Mouse (Mus musculus) intestine, postnatal 0 days (tissue): Measurements from ENCODE around the gene B4galt5. TPM values are rescaled to one million over a fixed set of nuclear protein-coding genes. Genes with fewer than 3 reads are reported as not detected.

Source experiments
- ATAC-seq: fragments of 200-750 bp; cut with Nextera tagmentation; 2 replicates; pipeline ENCODE4 v1.8.0; 2017; ENCODE audit warnings: mild to moderate bottlenecking, moderate TSS enrichment, moderate library complexity
- H3K27ac ChIP-seq: fragments of 300-500 bp; sonication (generic); 2 replicates; pipeline ENCODE4 v1.5.1; 2014; ENCODE audit warnings: mild to moderate bottlenecking, low read depth, low read length, moderate library complexity
- H3K27me3 ChIP-seq: fragments of 300-500 bp; sonication (generic); replicated peaks from 2 replicates; pipeline ENCODE4 v1.6.1; 2014; ENCODE audit warnings: low read length, mixed read lengths; ENCODE audit not compliant: control insufficient read depth, insufficient read depth
- H3K36me3 ChIP-seq: fragments of 300-500 bp; sonication (generic); 2 replicates; pipeline ENCODE4 v1.6.1; 2014; ENCODE audit warnings: mild to moderate bottlenecking, moderate library complexity; ENCODE audit not compliant: control insufficient read depth, insufficient read depth
- H3K4me1 ChIP-seq: fragments of 300-500 bp; sonication (generic); replicated peaks from 2 replicates; pipeline ENCODE4 v1.6.1; 2014; ENCODE audit warnings: antibody characterized with exemption, low read length, mixed read lengths; ENCODE audit not compliant: control insufficient read depth, insufficient read depth
- H3K4me2 ChIP-seq: fragments of 300-500 bp; sonication (generic); replicated peaks from 2 replicates; pipeline ENCODE4 v1.6.1; 2014; ENCODE audit warnings: low read depth, mild to moderate bottlenecking, moderate library complexity
- H3K4me3 ChIP-seq: fragments of 300-500 bp; sonication (generic); 2 replicates; pipeline ENCODE4 v1.5.1; 2014; ENCODE audit warnings: low read depth, low read length
- H3K9ac ChIP-seq: fragments of 300-500 bp; sonication (generic); 2 replicates; pipeline ENCODE4 v1.6.1; 2014; ENCODE audit warnings: mild to moderate bottlenecking, low read depth, low read length
- H3K9me3 ChIP-seq: fragments of 300-500 bp; sonication (generic); 2 replicates; pipeline ENCODE4 v1.6.1; 2016; ENCODE audit warnings: mixed run types; ENCODE audit not compliant: control insufficient read depth
- CTCF ChIP-seq: sonication (generic); IDR thresholded peaks from 2 replicates; pipeline ENCODE4 v1.5.1; 2016; ENCODE audit warnings: low read depth, mild to moderate bottlenecking, control low read depth, antibody characterized with exemption, moderate library complexity
- WGBS: fragments of 180-500 bp; shearing (Covaris S2); extraction: QIAGEN DNeasy Blood & Tissue Kit; methylation state at CpG from one replicate; pipeline ENCODE4 v1.1.7; 2014; 5-methylcytosine and 5-hydroxymethylcytosine counted together
- polyA plus RNA-seq: library from polyadenylated mRNA; unstranded; fragments of >200 nt; fragmentation: Nextera tagmentation; extraction: Ambion mirVana; gene quantifications from 2 replicates; pipeline ENCODE4 v1.2.1, GENCODE M21; 2015

Gene B4galt5
- polyA plus RNA-seq, 1 experiment from 2014 or later = 26.6 TPM

GRCm38 (mm10) chr2:167337580-167337979 lies 11.4 kb downstream of the B4galt5 start:
- Histone ChIP-seq H3K9me3 (no peaks in the 10 kb centered on the region), H3K36me3 (no peaks in the 10 kb centered on the region), H3K27ac (no peak overlapping the region), H3K4me3 (no peak overlapping the region), H3K27me3 (no peaks in the 10 kb centered on the region), H3K4me2 (no peak overlapping the region), H3K4me1 (0 out of 2 replicates have a peak, but pooled peaks cover 4% of the 10 kb centered on the region), H3K9ac (no peak overlapping the region)
- ATAC-seq = no peak
- WGBS = 40% methylated on average over 2 of the region's 2 CpGs
- no peak for TF ChIP-seq CTCF

- no peak for TF ChIP-seq CTCF
- Histone ChIP-seq H3K36me3 (no peaks in the 10 kb centered on the region), H3K4me2 (0 out of 2 replicates have a peak overlapping the region, but pooled peaks have one; percentile 2), H3K9me3 (no peaks in the 10 kb centered on the region), H3K27ac (peak overlapping the region; percentile 79), H3K4me1 (0 out of 2 replicates have a peak, but pooled peaks cover 4% of the 10 kb centered on the region), H3K27me3 (no peaks in the 10 kb centered on the region), H3K4me3 (no peak overlapping the region), H3K9ac (no peak overlapping the region)
- peak; percentile 32; the same call in 1 of the 2 replicates for ATAC-seq
- WGBS = 34% methylated on average over 3 of the region's 3 CpGs
Measured at GRCm38 (mm10) chr2:167337214-167337512, 11.8 kb downstream of the B4galt5 start.

GRCm38 (mm10) chr2:167336384-167337213 lies 12.4 kb downstream of the B4galt5 start:
- 38% methylated on average over 10 of the region's 10 CpGs for WGBS
- H3K4me1 ChIP-seq = 0 out of 2 replicates have a peak, but pooled peaks cover 6% of the 10 kb centered on the region
- H3K4me3 ChIP-seq = no peak overlapping the region
- H3K36me3 ChIP-seq = no peaks in the 10 kb centered on the region
- H3K27me3 ChIP-seq = no peaks in the 10 kb centered on the region
- no peaks in the 10 kb centered on the region for H3K9me3 ChIP-seq
- no peak overlapping the region for H3K9ac ChIP-seq
- 0 out of 2 replicates have a peak overlapping the region, but pooled peaks have one; percentile 2 for H3K4me2 ChIP-seq
- no peak for TF ChIP-seq CTCF
- peak overlapping the region; percentile 79 for H3K27ac ChIP-seq
- 0 out of 2 replicates have a peak, but pooled peaks have one; percentile 4 for ATAC-seq

- 0 out of 2 replicates have a peak, but pooled peaks cover 10% of the 10 kb centered on the region for H3K4me1 ChIP-seq
- H3K27me3 ChIP-seq = no peaks in the 10 kb centered on the region
- 76% methylated on average over 9 of the region's 9 CpGs for WGBS
- H3K9ac ChIP-seq = no peak overlapping the region
- H3K4me2 ChIP-seq = no peak overlapping the region
- no peak for TF ChIP-seq CTCF
- H3K9me3 ChIP-seq = no peaks in the 10 kb centered on the region
- H3K4me3 ChIP-seq = no peak overlapping the region
- no peak for ATAC-seq
- H3K27ac ChIP-seq = no peak overlapping the region
- H3K36me3 ChIP-seq = no peaks in the 10 kb centered on the region
Measured at GRCm38 (mm10) chr2:167335066-167335465, 13.9 kb downstream of the B4galt5 start.

- no peaks in the 10 kb centered on the region for H3K36me3 ChIP-seq
- no peak overlapping the region for H3K27ac ChIP-seq
- H3K4me3 ChIP-seq = no peak overlapping the region
- no peaks in the 10 kb centered on the region for H3K9me3 ChIP-seq
- ATAC-seq = no peak
- H3K27me3 ChIP-seq = no peaks in the 10 kb centered on the region
- WGBS = 86% methylated on average over 4 of the region's 4 CpGs
- H3K4me1 ChIP-seq = 0 out of 2 replicates have a peak, but pooled peaks cover 10% of the 10 kb centered on the region
- TF ChIP-seq CTCF = no peak
- no peak overlapping the region for H3K4me2 ChIP-seq
- H3K9ac ChIP-seq = no peak overlapping the region
Measured at GRCm38 (mm10) chr2:167334312-167334711, 14.7 kb downstream of the B4galt5 start.

GRCm38 (mm10) chr2:167333450-167333849 lies 15.5 kb downstream of the B4galt5 start:
- Histone ChIP-seq H3K9me3 (no peaks in the 10 kb centered on the region), H3K27me3 (no peaks in the 10 kb centered on the region), H3K4me1 (0 out of 2 replicates have a peak, but pooled peaks cover 10% of the 10 kb centered on the region), H3K4me3 (no peak overlapping the region), H3K27ac (peak overlapping the region; percentile 65), H3K36me3 (no peaks in the 10 kb centered on the region), H3K9ac (no peak overlapping the region), H3K4me2 (no peak overlapping the region)
- ATAC-seq = no peak
- WGBS = 51% methylated on average over 6 of the region's 6 CpGs
- TF ChIP-seq CTCF = no peak
